Mouse (Mus musculus): ENCODE data around the gene CT030661.1. TPM values are rescaled to one million over a fixed set of nuclear protein-coding genes. Genes with fewer than 3 reads are reported as not detected.

CT030661.1 gene
- total RNA-seq (2023) = 1 to 10 TPM; 7.9 to 8.3 TPM

GRCm38 (mm10) chr17:22314730-22315226 lies at the start of gene CT030661.1:
Gene CT030661.1 (minus strand): TSS chr17:22314837.

GRCm38 (mm10) chr17:22361101-22361781 lies 46.6 kb upstream of the CT030661.1 start, which contains the start of the genes Zfp944 and Zfp758:
Gene Zfp944 (minus strand): TSS chr17:22361400.
Gene Zfp758 (plus strand): TSS chr17:22361453.

Other genes with a start within 250 kb of the CT030661.1 start
- gene Zfp947, start 148.6 kb downstream of the CT030661.1 start, total RNA-seq (2023) = under 1 TPM; 0.57 to 0.68 TPM
- gene Zfp994, start 89.2 kb downstream of the CT030661.1 start, total RNA-seq (2023) = 1 to 10 TPM; 1.8 to 2.7 TPM
- 1 to 10 TPM; 6.6 to 7.6 TPM for gene Zfp944, start 46.6 kb upstream of the CT030661.1 start, total RNA-seq (2023)
- 1 to 10 TPM; 6.6 to 6.9 TPM for gene Zfp758, start 46.6 kb upstream of the CT030661.1 start, total RNA-seq (2023)
- 1 to 10 TPM; 2.9 to 3.1 TPM for gene Zfp946, start 109.4 kb upstream of the CT030661.1 start, total RNA-seq (2023)

Measured in neutrophil, adult 83 days (primary cell).